Mouse (Mus musculus) cerebellum, postnatal 36 days (tissue): ENCODE measurements around the gene Ubtf.
"Not testable (repeated sequence)": the region's sequence is repeated elsewhere in the genome, so short reads cannot be mapped to it uniquely, and the experiment has no call there.

Experiments used
- DNase-seq, 2 experiments: peaks; one replicate each; pipeline ENCODE4 v3.0.0; 2021 to 2022; ENCODE audit warnings: mixed read lengths in 2 of 2

Gene Ubtf

DNA sequence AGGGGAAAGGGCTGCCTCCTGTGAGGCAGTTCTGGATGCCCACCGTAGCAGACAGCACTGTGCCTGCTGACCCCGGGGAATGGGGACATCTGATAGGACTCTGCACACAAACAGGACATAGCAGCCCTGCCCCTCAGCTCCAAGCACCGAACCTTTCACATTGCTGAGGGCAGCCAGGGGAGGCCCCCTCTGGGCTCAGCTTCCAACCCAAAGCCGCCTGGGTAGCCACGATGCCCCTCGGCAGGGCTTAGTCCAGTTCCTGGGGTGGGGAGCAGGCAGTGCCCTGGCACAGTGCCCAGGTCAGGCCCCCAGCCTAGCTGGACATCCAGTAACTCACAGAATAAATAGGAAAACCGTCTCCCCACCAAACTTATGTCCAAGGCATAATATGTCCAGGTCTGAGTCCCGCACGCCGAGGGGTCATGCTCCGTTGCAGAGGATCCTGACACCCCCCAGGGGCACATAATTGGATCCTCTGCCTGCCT, 28.4 kb downstream of the Ubtf start:
- no peak for DNase-seq

DNA sequence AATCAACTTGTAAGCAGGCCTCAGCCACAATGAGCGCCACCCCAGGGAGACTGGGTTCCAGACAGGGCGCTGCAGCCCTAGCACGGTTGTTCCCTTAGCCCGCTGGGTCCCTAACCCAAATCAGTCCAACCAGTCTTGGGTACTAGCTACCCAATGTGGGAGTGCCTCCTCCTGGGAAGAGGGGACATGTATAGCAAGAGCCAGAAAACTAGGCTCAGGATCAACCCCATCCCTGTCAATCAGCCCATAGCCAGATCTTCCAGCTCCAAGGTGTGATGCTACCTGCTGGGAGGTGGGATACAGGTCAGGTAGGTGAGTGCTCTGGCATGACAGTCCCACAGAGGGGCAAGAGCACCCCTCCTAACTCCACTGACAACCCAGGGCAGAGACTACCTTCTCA, 29.4 kb downstream of the Ubtf start:
- no peak for DNase-seq

DNA sequence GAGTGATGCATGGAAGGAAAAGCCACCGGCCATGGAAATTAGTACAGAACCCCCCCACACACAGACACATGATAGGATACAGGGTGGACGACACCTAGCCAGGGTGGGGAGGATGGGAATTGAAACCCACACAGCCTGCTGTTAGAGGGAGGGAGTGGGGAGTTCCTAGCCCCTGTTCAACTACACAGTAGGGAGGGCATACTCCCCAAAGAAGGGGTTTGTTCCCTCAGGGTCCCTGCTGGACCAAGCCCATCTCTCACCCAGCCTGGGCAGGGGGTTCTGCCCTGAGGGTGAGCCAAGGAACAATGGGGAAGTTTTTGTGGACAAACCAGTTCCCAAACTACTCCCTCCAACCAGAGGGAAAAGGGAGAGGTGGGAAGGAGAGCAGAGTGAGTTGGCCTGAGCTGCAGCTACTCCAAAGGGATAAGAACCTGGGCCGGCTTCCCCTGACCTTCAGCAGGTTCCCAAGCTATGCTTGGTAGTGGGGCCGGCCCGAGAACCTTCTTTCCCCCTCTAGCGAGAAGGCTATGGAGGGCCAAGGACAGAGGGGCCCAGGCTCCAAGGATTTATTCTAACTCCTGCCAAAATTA, 29.9 kb downstream of the Ubtf start:
- DNase-seq: no peak

DNA sequence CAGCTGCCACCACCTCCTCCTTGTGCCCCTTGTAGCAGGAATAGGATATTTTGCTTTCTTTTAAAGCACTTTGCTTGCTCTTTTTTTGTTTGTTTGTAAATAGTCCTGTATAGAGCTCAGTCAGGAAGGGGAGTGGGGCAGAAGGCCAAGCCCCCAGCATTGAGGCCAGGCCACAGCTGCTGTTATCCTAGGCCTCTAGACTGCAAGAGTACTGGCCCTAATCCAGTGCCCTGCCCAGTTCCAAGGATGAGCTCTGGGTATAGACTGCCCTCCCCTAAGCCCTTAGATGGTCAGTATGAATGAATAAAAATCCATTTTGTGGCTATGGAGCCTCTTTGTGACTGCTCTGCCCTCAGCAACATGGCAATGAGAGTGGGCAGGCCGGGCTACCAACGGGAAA, 30.6 kb downstream of the Ubtf start:
- no peak for DNase-seq

DNA sequence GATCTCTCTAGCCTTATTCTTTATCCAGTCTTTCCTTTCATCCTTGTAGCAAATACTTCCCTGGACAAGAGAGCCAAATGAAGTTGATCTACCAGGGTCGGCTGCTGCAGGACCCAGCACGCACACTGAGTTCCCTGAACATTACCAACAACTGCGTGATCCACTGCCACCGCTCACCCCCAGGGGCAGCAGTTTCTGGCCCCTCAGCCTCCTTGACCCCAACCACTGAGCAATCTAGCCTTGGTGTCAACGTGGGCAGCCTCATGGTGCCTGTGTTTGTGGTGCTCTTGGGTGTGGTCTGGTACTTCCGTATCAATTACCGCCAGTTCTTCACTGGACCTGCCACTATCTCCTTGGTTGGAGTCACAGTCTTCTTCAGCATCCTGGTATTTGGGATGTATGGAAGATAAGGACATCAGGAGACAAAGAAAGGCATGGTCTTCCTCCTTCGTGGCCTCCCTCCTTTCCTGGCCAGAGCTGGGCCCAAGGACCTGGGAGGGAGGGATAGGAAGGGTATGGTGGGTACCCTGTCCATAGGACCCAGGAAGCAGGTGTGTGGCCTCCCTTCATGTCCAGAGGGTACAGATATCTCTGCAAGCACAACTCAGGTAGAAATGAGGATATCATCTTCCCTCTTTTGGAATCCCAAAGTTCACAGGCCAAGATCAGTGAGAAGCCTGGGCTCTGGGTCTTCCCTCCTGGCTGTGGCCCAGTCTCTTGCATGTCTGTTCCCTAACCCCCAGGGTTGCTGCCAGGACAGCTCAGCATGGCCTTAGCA, 31.3 kb downstream of the Ubtf start:
- no peak for DNase-seq

DNA sequence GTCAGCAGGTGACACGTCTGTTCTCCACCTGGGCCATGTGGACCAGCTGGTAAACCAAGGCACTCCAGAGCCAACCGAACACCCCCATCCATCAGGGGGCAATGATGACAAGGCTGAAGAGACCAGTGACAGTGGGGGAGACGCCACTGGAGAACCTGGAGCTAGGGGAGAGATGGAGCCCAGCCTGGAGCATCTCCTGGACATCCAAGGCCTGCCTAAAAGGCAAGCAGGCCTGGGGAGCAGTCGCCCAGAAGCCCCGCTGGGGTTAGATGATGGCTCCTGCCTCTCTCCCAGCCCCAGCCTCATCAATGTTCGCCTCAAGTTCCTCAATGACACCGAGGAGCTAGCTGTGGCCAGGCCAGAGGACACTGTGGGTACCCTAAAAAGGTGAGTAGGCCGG, 32.1 kb downstream of the Ubtf start:
- no peak for DNase-seq

DNA sequence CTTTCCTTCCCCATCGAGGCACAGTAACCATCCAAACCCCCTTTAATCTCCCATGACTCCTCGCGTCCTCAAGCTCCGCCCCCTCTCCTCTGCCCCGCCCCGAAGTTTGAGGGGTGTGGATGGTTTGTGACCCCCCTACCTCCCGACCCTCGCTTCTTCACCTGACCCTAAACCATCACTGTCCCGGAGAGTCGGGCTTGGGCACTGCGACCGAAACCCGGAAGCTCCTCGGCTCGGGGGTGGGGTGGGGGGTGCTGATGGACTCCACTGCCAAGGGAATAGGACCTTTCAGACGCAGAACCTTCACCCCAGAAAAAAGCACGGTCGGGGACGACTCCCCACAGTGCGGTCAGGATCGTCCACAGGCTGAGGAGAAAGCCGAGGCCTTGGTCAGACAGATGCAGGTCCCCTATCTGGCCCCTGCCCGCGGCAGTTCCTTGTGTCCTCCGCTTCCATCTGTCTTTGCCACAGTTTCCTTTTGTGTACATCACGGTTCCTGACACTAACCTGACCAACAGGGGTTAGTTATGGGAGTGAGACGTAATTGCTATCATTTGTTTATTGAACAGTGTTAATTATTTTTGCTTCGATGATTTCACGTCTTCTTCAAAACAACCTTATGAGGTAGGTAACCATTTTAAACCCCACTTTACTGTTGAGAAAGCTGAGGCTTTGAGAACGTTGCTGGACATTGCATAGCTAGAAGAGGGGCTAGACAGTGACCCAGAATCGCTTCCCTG, 34.3 kb downstream of the Ubtf start:
- no peak for DNase-seq

DNA sequence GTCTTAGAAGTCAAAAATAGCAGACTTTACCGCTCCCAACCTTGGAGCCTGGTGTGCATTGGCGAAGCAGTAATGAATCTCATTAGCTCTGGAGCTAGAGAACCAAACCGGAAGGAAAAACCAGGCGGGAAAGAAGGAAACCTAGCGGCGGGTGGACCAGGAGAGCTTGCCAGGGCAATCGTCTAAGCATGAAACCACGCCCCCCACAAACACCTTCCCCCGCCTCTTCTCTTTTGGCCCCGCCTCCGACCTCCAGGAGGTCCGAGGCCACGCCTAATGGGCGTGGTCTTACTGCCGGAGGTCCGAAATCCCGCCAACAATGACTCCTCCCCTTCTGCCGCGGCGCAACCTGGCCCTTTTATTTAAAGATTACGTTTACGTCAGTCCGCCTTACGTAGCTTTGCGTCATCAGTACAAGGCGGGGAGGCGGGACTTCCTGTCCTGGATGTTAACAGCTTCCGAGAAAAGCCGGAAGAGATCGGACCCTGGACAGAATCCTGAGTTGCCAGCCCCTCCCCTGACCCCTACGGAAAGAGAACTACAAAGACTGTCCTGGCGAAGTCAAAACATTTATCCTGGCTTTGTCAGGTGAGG, 34.9 kb downstream of the Ubtf start, which contains the start of gene Tmub2:
Gene Tmub2 (plus strand): TSS at position 431 of the 594 bp plus-strand sequence.
- peak; percentile 94 to 96 for DNase-seq

DNA sequence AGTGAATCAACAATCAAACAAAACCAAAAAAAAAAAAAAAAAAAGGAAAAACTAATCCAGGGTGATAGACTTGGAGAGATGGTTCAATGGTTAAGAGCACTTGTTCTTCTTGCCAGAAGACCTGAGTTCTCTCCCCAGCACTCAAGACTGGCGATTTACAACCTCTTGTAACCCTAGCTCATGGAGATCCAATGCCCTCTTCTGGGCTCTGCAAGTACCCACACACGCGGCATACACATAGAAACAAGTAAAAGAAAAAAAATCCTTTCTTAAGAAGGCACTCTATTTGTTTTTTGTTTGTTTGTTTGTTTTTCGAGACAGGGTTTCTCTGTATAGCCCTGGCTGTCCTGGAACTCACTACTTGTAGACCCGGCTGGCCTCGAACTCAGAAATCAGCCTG, 35.6 kb downstream of the Ubtf start:
- no peak for DNase-seq

DNA sequence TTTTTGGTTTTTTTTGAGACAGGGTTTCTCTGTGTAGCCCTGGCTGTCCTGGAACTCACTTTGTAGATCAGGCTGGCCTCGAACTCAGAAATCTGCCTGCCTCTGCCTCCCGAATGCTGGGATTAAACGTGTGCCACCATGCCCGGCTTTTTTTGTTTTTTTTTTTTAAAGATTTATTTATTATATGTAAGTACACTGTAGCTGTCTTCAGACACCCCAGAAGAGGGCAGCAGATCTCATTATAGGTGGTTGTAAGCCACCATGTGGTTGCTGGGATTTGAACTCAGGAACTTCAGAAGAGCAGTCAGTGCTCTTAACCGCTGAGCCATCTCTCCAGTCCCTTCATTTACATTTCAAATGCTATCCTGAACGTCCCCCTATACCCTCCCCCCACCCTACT, 39.3 kb downstream of the Ubtf start:
- not testable (repeated sequence) for DNase-seq

DNA sequence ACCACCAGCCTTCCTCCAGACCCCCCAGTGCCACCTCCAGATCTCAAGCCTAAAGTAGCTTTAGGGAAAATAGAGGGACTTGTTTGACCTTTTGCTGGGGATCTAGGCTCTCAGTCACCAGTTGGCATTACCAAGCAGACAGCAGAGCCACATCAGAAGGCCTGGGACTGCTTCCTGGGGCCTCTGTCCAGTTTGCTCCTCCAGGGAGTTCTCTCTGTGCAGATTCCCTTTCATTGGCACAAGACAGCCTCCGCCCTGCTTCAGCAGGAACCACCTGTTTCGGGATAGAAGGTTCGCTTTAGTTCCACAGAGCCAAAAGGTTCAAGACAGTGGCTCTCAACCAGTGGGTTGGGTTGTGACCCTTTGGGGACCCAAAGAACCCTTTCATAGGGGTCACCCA, 39.9 kb downstream of the Ubtf start:
- DNase-seq: no peak

DNA sequence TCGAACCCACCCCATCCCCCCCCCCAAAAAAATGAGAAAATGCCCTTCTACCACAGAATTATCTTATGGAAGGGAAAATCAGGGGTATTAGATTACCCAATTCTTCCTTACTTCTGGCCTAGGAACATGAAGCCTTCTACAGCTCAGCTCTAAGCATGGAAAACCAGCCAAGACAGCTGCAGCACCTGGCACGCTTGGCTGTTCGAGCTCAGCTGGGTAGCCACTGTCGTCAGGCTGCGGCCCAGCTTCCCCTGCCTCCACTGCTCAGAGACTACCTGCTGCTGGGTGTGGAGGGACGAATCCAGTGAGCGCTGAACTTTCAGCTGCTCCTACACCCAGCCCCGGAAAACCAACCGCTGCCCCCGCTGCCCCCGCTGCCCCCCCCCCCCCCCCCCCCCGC, 41.8 kb downstream of the Ubtf start:
- DNase-seq: no peak

DNA sequence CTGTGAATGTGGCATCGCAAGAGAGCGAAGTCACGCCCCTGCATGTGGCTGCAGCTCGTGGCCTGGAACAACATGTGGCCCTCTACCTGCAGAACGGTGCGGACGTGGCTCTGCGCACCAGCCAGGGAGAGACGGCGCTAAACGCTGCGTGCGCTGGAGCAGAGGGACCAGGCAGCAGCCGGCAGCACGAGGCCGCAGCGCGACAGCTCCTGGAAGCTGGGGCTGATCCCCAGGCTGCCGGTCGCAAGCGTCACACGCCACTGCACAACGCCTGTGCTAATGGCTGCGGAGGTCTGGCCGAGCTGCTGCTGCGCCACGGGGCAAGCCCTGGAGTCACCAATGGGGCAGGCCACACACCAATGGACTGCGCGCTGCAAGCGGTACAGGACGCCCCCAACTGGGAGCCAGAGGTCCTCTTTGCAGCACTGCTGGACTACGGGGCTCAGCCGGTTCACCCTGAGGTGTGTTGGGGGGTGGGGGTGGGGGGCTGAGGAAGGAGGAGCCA, 43.1 kb downstream of the Ubtf start:
- peak in 1 of 2 experiments; percentile 25 for DNase-seq

DNA sequence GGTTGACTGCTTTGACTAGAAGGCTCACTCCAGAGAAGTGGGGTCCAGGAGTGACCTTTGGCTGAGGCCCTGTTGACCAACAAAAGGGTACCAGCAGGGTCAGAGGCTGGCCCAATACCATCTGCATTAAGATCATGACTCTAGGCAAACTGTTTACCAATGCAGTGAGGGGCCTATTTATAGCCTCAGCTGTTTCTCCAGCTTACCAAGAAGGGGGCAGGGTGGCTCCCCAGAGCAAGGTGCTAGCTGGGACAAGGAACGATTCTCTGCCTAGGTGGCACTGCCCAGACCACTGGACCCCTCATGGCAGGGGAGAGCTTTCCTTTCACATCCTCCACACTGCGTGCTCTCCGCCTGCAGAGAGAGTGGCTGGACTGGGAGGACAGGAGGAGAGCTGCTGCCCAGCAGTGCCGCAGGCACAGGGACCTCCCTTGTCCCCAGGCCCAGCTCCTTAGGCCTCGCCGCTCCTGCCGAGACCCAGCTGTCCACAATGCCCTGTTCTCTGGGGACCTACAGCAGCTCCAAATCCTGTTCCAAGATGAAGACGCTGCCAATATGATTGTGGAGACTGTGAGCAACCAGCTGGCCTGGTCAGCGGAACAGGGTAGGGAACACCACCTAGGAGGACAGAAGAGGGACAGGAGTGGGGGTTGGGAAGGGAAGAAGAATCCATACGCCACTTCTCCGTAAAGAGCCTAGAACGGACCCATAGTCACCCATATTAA, 50.9 kb downstream of the Ubtf start, which contains the start of gene Asb16:
Gene Asb16 (plus strand): TSS at position 224 of the 725 bp plus-strand sequence.
- no peak for DNase-seq

DNA sequence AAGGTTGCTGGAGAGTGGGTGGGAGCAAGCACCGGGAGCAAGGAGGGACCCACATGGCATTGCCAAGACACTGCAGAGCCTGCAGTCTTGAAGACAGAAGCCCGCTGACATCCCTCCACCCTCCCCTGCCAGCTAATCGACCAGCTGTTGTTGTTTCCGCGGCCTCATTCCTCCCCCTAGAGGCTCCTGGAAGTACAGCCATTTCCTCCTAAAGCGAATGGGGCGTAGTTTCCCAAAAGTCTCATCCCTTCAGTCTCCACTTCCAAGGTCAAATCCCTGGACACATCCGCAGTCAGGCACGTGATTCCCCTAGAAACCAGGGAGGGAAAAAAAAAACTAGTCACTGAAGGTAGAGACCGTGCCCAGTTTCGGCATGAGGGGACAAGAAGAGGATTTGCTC, 52.1 kb downstream of the Ubtf start:
- DNase-seq: peak; percentile 72 to 76

DNA sequence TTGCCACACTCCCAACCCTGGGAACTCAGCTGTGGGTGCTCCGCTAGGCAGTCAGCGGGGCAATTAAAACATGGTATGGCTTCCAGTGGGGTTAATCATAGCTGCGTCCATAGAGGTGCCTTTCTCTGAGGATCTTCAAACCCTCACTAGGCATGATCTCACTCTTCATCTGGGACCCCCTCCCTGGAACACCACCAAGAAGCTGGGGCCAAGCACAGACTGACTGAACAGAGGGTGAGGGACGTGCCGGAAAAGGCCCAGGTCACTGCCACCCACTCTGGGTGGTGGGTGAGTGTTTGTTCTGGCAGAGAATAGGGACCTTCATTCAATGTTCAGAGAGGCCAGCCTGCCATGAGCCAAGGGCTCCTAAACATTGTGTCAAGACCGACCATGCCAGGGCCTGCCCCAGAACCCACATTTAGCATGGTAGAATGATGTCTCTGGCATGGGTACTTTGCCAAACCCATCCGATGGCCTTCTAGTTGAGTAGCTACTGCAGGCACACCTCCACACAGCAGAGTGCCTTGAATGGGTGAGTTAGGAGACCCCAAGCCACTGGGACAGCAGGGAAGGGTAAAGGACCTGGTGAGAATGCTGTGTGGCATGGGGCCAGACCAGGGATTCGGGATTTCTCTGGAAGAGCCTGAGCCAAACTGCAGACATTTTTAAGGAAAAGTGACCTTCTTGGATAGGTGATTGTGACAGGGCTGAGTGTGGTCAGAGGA, 52.7 kb downstream of the Ubtf start:
- no peak for DNase-seq

DNA sequence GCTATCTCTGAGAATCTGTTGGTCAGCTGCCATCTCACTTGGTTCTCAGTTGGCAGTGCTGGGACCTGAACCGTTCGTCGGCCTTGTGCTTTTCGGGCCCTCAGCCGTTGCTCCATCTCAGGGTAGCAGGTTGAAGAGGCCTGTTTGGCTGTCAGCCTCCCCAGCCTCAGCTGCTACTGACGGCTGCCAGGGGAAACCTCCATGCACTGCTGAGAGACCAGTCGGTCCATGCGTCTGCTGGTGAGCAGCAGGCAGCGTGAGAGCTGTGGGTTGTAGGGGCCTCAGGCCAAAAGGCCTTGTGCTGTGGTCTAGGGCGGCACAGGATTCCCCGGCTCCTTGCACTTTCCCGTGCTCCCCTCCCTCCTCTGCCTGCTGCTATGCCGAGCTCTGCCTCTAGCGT, 53.7 kb downstream of the Ubtf start:
- peak; percentile 34 to 52 for DNase-seq

DNA sequence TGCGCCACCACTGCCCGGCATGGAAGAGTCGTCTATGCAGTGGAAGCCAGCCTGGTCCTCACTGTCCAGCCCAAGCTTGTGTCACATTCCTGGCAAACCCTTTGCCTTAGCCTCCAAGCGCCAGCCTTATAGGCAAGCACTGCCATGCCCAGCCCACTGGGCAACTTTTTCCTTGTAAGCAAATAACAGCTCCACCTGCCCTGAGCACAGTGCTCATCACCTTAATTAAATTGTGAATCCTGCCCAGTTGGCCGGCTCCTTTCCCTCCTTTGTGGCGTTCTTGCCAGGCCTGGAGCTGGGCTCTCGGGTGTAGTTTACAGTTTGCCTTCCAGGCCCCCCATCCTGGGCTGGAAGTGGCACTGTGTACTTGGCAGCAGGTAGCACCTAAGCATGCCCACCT, 56.3 kb downstream of the Ubtf start:
- DNase-seq: no peak

DNA sequence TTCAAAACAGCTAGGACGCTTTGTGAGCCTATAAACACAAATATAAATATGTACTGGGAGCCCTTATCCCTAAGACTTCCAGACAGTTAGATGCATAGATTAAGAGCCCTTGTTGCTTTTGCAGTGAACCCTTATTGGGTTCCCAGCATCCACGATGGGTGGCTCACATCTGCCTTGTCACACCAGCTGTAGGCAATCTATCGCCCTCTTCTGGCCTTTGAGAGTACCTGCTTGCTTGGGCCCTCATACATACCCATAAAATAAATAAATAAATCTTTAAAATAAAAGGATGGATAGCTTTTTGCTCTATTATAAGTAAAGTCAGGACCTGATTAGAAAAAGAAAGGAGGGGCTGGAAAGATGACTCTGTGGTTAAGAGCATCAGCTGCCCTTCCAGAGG, 61.0 kb downstream of the Ubtf start:
- DNase-seq: no peak

DNA sequence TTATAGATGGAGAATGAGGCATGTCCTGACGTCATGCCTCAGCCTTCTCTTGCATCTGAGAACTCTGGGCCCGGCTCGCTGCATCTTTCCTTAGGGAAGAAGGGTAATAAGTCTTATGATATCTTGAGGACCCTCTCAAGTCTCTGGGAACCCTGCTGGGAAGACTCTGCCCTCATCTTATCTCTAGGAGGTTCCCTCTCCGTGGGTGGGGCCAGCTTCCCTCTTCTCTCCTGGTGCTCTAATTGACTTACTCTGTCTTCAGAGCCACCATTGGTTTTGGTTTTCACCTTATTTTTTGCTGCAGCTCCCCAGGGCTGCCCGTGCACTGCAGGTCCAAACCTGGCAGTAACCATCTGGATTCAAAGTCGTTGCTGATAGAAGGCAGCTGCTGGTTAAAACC, 61.4 kb downstream of the Ubtf start:
- DNase-seq: no peak

DNA sequence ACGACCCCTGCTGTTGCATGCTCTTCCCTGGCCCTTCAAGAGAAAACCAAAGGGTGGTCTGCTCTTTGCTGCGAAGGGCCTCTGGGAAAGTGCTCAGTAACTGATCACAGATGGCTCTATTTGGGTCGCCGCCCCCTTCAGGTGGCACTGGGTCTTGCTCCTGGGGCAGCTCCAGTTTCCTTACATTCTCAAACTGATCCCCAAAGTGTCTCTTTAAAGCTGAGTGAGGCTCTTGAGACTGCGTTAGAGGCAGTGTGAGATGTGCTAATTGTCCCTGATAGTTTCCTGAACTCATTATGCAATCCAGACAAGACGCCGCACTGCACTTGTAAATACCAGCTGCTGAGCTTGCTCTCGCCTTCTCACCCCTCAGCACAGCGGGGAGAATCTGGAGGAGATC, 62.0 kb downstream of the Ubtf start:
- no peak for DNase-seq
